Mouse (Mus musculus) heart, adult 2 months (tissue): ENCODE data around the gene Elavl1.

Experiments used
- CTCF ChIP-seq: fragments of 200-600 bp; IDR thresholded peaks from 2 replicates; pipeline ENCODE4 v1.8.1; 2022; ENCODE audit warnings: antibody characterized with exemption, mild to moderate bottlenecking, moderate library complexity
- POLR2A ChIP-seq: fragments of 200-500 bp; IDR thresholded peaks from 2 replicates; pipeline ENCODE4 v1.6.1; 2011; ENCODE audit warnings: mild to moderate bottlenecking, low read depth, low read length, control low read depth; ENCODE audit not compliant: insufficient read depth

- no peak for TF ChIP-seq CTCF
- no peak for TF ChIP-seq POLR2A
Observed at GRCm38 (mm10) chr8:4323917-4324316, 1.3 kb downstream of the Elavl1 start.
